Mouse (Mus musculus): ENCODE results near the gene Eno1.
A peak's percentile ranks its signal among the peaks of the same experiment; 100 is the strongest.

DNA sequence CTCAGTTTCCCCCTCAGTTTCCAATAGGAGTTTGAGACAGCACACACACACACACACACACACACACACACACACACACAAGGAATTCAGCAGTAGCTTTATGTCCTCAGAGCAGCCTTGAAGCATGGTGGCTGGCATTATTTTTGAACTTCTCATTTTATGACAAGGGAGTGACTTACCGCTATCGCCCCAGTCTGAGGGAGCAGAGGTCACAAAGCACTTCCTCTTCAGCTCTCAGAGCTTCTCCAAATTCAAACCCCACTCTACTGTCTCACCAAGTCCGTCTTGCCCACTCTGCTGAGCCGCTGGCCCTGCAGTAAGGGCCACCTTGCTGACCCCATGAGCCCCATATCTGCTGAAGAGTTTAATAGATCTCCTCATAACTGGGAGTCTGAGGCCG lies 33.8 kb upstream of the Eno1 start:
- TF ChIP-seq CTCF (IDR thresholded peaks at IDR 0.05; ENCODE audit: control insufficient read depth, insufficient read depth, low read length) = no peak
- 0 out of 2 replicates have a peak, but pooled peaks have one; percentile 20 for TF ChIP-seq POLR2A (IDR thresholded peaks at IDR 0.05; ENCODE audit: borderline replicate concordance, control insufficient read depth, low read depth, low read length)

All from bone marrow, adult 2 months (tissue).